Mouse (Mus musculus) central nervous system, embryonic 11.5 days (tissue): Measurements from ENCODE around the gene Scyl1. TPM values are rescaled to one million over a fixed set of nuclear protein-coding genes. Genes with fewer than 3 reads are reported as not detected.

Experiments
- polyA plus RNA-seq: library from polyadenylated mRNA; depleted of rRNA; stranded (reverse); fragments of >200 nt; gene quantifications from 2 replicates; pipeline ENCODE4 v1.2.3, GENCODE M21; 2012; rRNA removed

The Scyl1 gene
- 75.2 and 92.9 TPM in 2 replicates for polyA plus RNA-seq

DNA sequence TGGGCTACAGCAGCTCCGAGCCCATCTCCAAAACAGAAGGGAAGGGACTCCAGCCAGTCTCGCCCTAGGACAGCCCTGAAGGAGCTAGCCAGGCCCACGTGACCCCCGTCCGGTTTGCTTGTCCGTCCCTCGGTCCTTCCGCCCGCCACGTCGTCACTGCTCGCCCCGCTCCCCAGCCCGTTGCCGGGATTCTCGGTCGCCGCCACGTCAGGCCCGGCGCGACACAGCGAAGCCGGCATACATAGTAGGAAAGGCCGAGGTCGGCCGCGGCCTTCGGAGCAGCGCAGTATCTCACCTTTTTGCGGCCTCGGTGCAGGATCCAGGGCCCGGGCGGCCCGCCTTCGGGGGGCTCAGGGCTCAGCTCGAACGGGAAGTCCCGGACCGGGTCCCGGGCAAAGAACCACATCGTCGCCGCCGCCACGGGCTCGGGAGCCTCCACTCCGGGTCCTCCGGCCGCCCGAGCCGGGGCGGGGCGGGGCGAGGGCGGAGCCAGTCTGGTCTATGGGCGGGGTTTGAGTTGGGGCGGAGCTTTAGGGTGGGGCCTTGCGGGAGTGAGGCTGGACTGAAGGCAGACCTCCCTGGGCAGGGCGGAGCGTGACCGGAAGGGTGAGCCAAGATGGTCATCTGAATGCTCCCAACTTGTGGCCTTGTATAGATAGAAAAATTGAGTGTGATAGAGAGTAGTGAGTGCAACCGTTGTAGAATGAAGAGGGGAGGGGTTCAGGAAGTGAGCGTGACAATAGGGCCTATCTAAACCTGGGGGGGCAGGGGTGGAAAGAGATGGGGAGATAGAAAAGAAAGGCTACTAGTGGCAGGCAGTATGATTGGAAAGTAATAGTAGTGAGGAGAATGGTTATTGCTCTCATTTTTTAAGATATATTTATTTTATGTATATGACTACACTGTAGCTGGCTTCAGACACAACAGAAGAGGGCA lies at the start of gene Scyl1:
Gene Scyl1, minus strand, starts transcription at position 495 of the 936 bp plus-strand sequence.

DNA sequence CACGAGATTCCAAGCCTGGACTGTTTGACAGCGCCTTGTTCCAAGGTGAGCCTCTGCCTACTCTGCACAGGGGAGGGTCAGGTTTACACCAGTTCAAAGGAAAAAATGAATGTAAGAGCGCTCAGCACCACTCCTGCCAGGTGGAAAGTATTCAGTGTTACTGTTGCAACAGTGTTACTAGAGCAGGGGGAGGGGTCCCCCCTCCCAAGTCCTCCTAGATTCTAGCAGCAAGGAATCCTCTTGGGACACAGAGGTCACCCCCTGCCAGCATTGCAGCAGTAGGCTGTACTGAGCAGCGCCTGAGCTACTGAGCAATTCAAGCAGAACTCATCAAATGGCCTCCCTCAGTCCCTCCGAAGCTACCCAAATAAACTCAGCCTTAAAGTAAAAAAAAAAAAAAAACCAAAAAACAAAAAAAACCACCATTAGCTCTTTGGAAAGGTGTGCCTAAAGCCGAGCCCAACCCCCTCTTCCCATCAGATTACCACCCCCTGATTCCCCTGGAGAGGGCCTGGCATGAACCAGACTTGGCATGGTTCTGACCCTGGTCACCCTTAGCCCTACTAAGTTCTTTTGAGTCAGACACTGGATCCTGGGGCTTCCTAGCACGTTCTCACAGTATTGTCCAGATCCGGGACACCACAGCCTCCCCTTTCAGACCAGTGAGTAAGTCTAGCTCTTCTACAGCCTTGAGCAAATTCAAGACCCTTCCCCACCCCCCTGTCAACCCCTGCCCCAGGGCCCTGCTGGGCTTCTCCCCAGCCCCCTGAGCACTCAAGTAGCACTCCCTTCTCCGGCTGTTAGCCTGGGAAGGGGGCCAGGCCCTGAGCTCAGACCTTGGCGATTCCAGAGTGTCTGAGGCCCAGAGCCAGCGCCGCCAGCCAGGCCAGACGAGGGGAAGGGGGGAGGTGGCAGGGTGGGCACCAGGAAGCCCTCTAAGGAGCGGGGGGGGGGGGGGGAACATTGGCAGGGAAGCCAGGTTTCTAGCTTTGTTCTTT lies 30.6 kb downstream of the Scyl1 start, which contains the start of gene Ltbp3:
Gene Ltbp3, plus strand, starts transcription at position 585 of the 998 bp plus-strand sequence.

DNA sequence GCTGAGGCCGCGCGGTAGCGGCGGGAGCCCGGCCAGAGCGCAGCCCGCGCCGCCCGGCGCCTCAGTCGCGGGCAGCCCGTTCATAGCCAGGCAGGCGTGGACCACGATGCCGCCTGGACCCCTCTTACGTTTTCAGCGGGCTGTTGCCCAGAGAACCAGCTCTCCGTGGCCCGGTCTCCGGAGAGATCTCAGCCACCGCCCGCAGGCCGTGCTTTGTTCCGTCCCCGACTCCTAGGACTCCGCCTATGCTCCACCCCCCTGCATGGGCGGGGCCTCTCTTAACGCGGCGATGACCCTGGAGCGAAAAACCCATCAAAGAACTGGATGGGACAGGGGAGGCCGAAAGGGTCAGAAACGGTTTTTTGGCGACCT lies 41.8 kb downstream of the Scyl1 start, which contains the start of gene Fam89b:
Gene Fam89b, minus strand, starts transcription at position 210 of the 372 bp plus-strand sequence.

DNA sequence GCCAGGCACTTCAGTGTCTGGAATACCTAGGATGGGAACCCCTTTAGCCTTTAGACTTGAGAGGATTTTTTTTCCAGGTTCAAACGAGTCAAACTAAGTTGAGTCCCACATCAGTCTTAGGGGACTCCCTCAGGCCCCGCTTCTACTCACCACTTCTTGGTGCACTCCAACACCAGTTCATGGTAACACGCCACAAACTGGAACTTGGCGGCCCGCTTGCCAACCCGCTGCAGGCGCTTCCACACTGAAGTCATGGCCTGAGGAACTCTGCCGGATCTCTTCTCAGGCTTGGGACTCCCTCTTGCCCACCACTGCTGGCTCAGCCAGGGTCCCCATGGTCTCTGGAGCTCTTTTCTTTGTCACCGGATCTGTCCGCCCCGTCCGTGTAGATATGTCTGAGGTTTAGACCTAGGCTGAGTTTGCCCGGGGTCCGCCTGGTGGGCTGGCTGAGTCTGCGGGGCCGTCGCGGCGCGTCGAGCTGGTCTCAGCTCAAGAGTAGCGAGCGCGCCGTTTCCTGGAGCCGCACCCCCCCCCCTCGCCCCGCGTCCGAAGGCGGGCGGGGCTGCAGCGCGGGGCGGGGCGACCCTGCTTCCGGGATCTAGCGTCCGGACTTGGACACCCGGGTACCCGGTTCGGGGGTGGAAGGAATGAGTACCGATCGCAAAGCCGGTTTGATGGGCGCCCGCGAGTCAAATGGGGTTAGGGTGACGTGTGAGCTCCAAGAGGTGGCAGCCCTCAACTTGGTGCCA lies 45.3 kb downstream of the Scyl1 start, which contains the start of gene Ehbp1l1:
Gene Ehbp1l1, minus strand, starts transcription at position 551 of the 749 bp plus-strand sequence.

Other genes with a start within 250 kb of the Scyl1 start
- 0.14 and 0.21 TPM in 2 replicates for gene Ovol1, start 210.8 kb downstream of the Scyl1 start, polyA plus RNA-seq
- gene Ap5b1, start 203.4 kb downstream of the Scyl1 start, polyA plus RNA-seq, result 1.6 and 2.3 TPM in 2 replicates
- 132 and 429 TPM in 2 replicates for gene Rnaseh2c, start 169.5 kb downstream of the Scyl1 start, polyA plus RNA-seq
- gene Kat5, start 161.2 kb downstream of the Scyl1 start, polyA plus RNA-seq, result 106 and 112 TPM in 2 replicates
- 27.4 and 40.6 TPM in 2 replicates for gene Rela, start 133.9 kb downstream of the Scyl1 start, polyA plus RNA-seq
- gene Sipa1, start 107.7 kb downstream of the Scyl1 start, polyA plus RNA-seq, result 35.6 and 40.2 TPM in 2 replicates
- gene Map3k11, start 82.7 kb downstream of the Scyl1 start, polyA plus RNA-seq, result 28.3 and 30.6 TPM in 2 replicates
- 79.9 and 82.1 TPM in 2 replicates for gene Pcnx3, start 82.5 kb downstream of the Scyl1 start, polyA plus RNA-seq
- gene Kcnk7, start 67.1 kb downstream of the Scyl1 start, polyA plus RNA-seq, result 0.05 TPM in 1 of 2 replicates, not detected in the other
- 22.1 and 44.1 TPM in 2 replicates for gene Ehbp1l1, start 45.1 kb downstream of the Scyl1 start, polyA plus RNA-seq
- gene Fam89b, start 41.8 kb downstream of the Scyl1 start, polyA plus RNA-seq, result 139 and 148 TPM in 2 replicates
- 25.0 and 41.3 TPM in 2 replicates for gene Ltbp3, start 30.5 kb downstream of the Scyl1 start, polyA plus RNA-seq
- 22.2 and 23.3 TPM in 2 replicates for gene Frmd8, start 103.9 kb upstream of the Scyl1 start, polyA plus RNA-seq
- 2.3 and 3.2 TPM in 2 replicates for gene Slc25a45, start 106.4 kb upstream of the Scyl1 start, polyA plus RNA-seq
- gene Tigd3, start 122.7 kb upstream of the Scyl1 start, polyA plus RNA-seq, result 9.3 and 9.8 TPM in 2 replicates
- 187 and 201 TPM in 2 replicates for gene Dpf2, start 141.6 kb upstream of the Scyl1 start, polyA plus RNA-seq
- gene Cdc42ep2, start 153.4 kb upstream of the Scyl1 start, polyA plus RNA-seq, result 2.4 and 2.9 TPM in 2 replicates
- 74.4 and 80.7 TPM in 2 replicates for gene Pola2, start 192.8 kb upstream of the Scyl1 start, polyA plus RNA-seq
- not detected in 2 replicates for gene Slc22a20, start 214.7 kb upstream of the Scyl1 start, polyA plus RNA-seq
- gene Capn1, start 244.5 kb upstream of the Scyl1 start, polyA plus RNA-seq, result 5.6 and 7.9 TPM in 2 replicates